21 mouse cellular contexts compared by ENCODE assay signal in the genomic region with DNA sequence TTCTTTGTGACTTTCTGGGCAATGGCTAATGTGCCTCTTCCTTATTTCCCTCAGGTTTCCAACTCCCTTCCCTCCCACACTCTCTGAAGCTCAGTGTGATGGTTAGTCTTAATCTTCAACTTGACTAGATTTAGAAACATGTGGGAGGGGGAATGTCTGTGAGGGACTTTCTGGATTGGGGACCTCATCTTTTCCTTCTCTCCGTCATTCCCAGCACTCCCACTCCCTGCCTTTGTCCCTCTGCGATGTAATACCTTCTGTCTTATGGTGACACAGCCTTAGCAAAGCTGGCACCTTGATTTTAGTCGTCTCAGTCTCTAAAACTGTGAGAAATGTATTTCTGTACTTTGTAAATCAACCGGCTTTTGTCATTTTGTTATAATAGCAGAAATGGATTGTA.
DNase-seq lines count a peak whose midpoint lies in the region; ATAC-seq and TF ChIP-seq lines count a peak whose summit lies in the region.
"Had no signal": no experiment of that assay in that cellular context is flagged by ENCODE, and none has a peak within 500 bp of the region (broad histone marks: within the 10 kb centered on the region; RNA-seq: fewer than 3 reads in every experiment).

No protein-coding gene starts in this region.

- WGBS in thymus, adult 2 months = 88% methylated on average over 4 of the region's 4 CpGs

- no peak overlapping the region for H3K4me3 ChIP-seq in thymus, adult 2 months (ENCODE audit: control insufficient read depth, insufficient read depth, low read length)
- H3K4me3 ChIP-seq: embryonic facial prominence, embryonic 12.5 days; embryonic facial prominence, embryonic 15.5 days; heart, adult 2 months; hindbrain, embryonic 12.5 days; hindbrain, embryonic 15.5 days had no signal

- intact Hi-C loops in left cerebral cortex, postnatal 10 days (cut with DNase I) = no loop called here

- no peaks in the 10 kb centered on the region for H3K36me3 ChIP-seq in thymus, adult 2 months (ENCODE audit: control insufficient read depth, insufficient read depth, low read length)
- H3K36me3 ChIP-seq: embryonic facial prominence, embryonic 12.5 days; embryonic facial prominence, embryonic 15.5 days; hindbrain, embryonic 12.5 days; hindbrain, embryonic 15.5 days had no signal

- no peak for TF ChIP-seq POLR2A in thymus, adult 2 months (IDR thresholded peaks at IDR 0.05; ENCODE audit: control insufficient read depth, extremely low read depth, insufficient read depth, low read length, poor library complexity)

- DNase-seq in frontal cortex, postnatal 14 days (ENCODE audit: low spot score in 2 of 2) = no peak
- peak; percentile 29 for DNase-seq in left cerebral cortex, adult 11 months (ENCODE audit: low spot score)
- no peak for DNase-seq in left cerebral cortex, postnatal 10 days (ENCODE audit: extremely low spot score in 1 of 2, low spot score in 2 of 2)
- DNase-seq in right cerebral cortex, adult 18-20 months = peak; percentile 64
- no peak for DNase-seq in right cerebral cortex, postnatal 36 days (ENCODE audit: low spot score in 2 of 2)
- no peak for DNase-seq in thymus, adult 2 months
- DNase-seq: adrenal gland, adult 8-10 months; adrenal gland, postnatal 25 days; cerebellum, adult 18-20 months; cerebellum, adult 9-11 months; cerebellum, postnatal 25 days; forebrain, postnatal 0 days; gastrocnemius, postnatal 25 days; heart, adult 2 months had no signal

- ATAC-seq in frontal cortex, adult (ENCODE audit: low TSS enrichment) = peak; percentile 95
- ATAC-seq: activated CD4-positive, CD25-positive, alpha-beta regulatory T cell, adult 4 months; forebrain, embryonic 14.5 days; forebrain, postnatal 0 days had no signal

- H3K27ac ChIP-seq in thymus, adult 2 months (ENCODE audit: control insufficient read depth, insufficient read depth, low read length) = no peak overlapping the region
- H3K27ac ChIP-seq: embryonic facial prominence, embryonic 12.5 days; embryonic facial prominence, embryonic 15.5 days; heart, adult 2 months; hindbrain, embryonic 12.5 days; hindbrain, embryonic 15.5 days had no signal

- no peak for TF ChIP-seq CTCF in thymus, adult 2 months (IDR thresholded peaks at IDR 0.05; ENCODE audit: borderline replicate concordance, control insufficient read depth, extremely low read depth, insufficient read depth, low read length, poor library complexity)

- no peaks in the 10 kb centered on the region for H3K27me3 ChIP-seq in thymus, adult 2 months (ENCODE audit: control insufficient read depth, insufficient read depth, low read length)
- H3K27me3 ChIP-seq: embryonic facial prominence, embryonic 12.5 days; embryonic facial prominence, embryonic 15.5 days; hindbrain, embryonic 12.5 days; hindbrain, embryonic 15.5 days had no signal

- no peaks in the 10 kb centered on the region for H3K4me1 ChIP-seq in thymus, adult 2 months (replicated peaks; ENCODE audit: control insufficient read depth, insufficient read depth, low read length)
- H3K4me1 ChIP-seq: embryonic facial prominence, embryonic 12.5 days; embryonic facial prominence, embryonic 15.5 days; hindbrain, embryonic 12.5 days; hindbrain, embryonic 15.5 days had no signal

Comparison
In these comparisons a context has a peak if more than half of its experiments do, and no peak if none do; other contexts are left out.
1. DNase-seq: peak in left cerebral cortex, adult 11 months (single experiment) and right cerebral cortex, adult 18-20 months (single experiment); none in frontal cortex, postnatal 14 days (0 of 2), left cerebral cortex, postnatal 10 days (0 of 2), right cerebral cortex, postnatal 36 days (0 of 2) and thymus, adult 2 months (single experiment).